Mouse (Mus musculus) liver, embryonic 16.5 days (tissue): Measurements from ENCODE around the gene Them5. TPM values are rescaled to one million over a fixed set of nuclear protein-coding genes. Genes with fewer than 3 reads are reported as not detected.

Source experiments
- ATAC-seq: fragments of 200-750 bp; cut with Nextera tagmentation; 2 replicates; pipeline ENCODE4 v1.8.0; 2017; ENCODE audit warnings: low read depth, mild to moderate bottlenecking, moderate number of reproducible peaks, moderate library complexity
- H3K27ac ChIP-seq: fragments of 300-500 bp; sonication (generic); 2 replicates; pipeline ENCODE4 v1.5.1; 2014; ENCODE audit warnings: mild to moderate bottlenecking, low read length
- H3K27me3 ChIP-seq: fragments of 300-500 bp; sonication (generic); 2 replicates; pipeline ENCODE4 v1.6.1; 2014; ENCODE audit warnings: low read depth, low read length, mixed read lengths; ENCODE audit not compliant: control insufficient read depth, insufficient read depth
- H3K36me3 ChIP-seq: fragments of 300-500 bp; sonication (generic); 2 replicates; pipeline ENCODE4 v1.6.1; 2014; ENCODE audit warnings: mild to moderate bottlenecking; ENCODE audit not compliant: control insufficient read depth, insufficient read depth
- H3K4me1 ChIP-seq: fragments of 300-500 bp; sonication (generic); 2 replicates; pipeline ENCODE4 v1.6.1; 2014; ENCODE audit warnings: low read depth, low read length, mixed read lengths; ENCODE audit not compliant: control insufficient read depth
- H3K4me2 ChIP-seq: fragments of 300-500 bp; sonication (generic); 2 replicates; pipeline ENCODE4 v1.6.1; 2014; ENCODE audit warnings: low read depth, low read length, mixed read lengths
- H3K4me3 ChIP-seq: fragments of 300-500 bp; sonication (generic); 2 replicates; pipeline ENCODE4 v1.5.1; 2014; ENCODE audit warnings: low read depth, mild to moderate bottlenecking, low read length
- H3K9ac ChIP-seq: fragments of 300-500 bp; sonication (generic); 2 replicates; pipeline ENCODE4 v1.6.1; 2014; ENCODE audit warnings: low read depth, low read length
- H3K9me3 ChIP-seq: fragments of 300-500 bp; sonication (generic); replicated peaks from 2 replicates; pipeline ENCODE4 v1.6.1; 2016; ENCODE audit warnings: low read length; ENCODE audit not compliant: control insufficient read depth
- WGBS: fragments of 180-500 bp; shearing (Covaris S2); extraction: QIAGEN DNeasy Blood & Tissue Kit; methylation state at CpG from one replicate; pipeline ENCODE4 v1.1.7; 2014; ENCODE audit not compliant: insufficient replicate concordance; 5-methylcytosine and 5-hydroxymethylcytosine counted together
- polyA plus RNA-seq: library from polyadenylated mRNA; unstranded; fragments of >200 nt; fragmentation: Nextera tagmentation; extraction: Ambion mirVana; gene quantifications from 2 replicates; pipeline ENCODE4 v1.2.1, GENCODE M21; 2015

Them5 gene
- polyA plus RNA-seq, 1 experiment from 2014 or later, result not detected

GRCm38 (mm10) chr3:94374636-94375035 is 32.7 kb downstream of the Them5 start:
- no peak overlapping the region for H3K9ac ChIP-seq
- no peak overlapping the region for H3K27ac ChIP-seq
- H3K4me3 ChIP-seq, result no peak overlapping the region
- H3K36me3 ChIP-seq, result no peaks in the 10 kb centered on the region
- H3K4me2 ChIP-seq, result no peak overlapping the region
- H3K9me3 ChIP-seq, result no peaks in the 10 kb centered on the region
- H3K4me1 ChIP-seq, result no peaks in the 10 kb centered on the region; the same call in none of the 2 replicates
- no peak for ATAC-seq
- no peaks in the 10 kb centered on the region; the same call in 1 of the 2 replicates for H3K27me3 ChIP-seq

GRCm38 (mm10) chr3:94375146-94375545 is 33.2 kb downstream of the Them5 start:
- H3K27me3 ChIP-seq, result no peaks in the 10 kb centered on the region; the same call in 1 of the 2 replicates
- no peaks in the 10 kb centered on the region for H3K36me3 ChIP-seq
- no peaks in the 10 kb centered on the region for H3K9me3 ChIP-seq
- H3K4me1 ChIP-seq, result no peaks in the 10 kb centered on the region; the same call in none of the 2 replicates
- 41% methylated on average over 2 of the region's 2 CpGs for WGBS
- H3K27ac ChIP-seq, result no peak overlapping the region
- no peak for ATAC-seq
- H3K4me3 ChIP-seq, result no peak overlapping the region
- H3K9ac ChIP-seq, result no peak overlapping the region
- no peak overlapping the region for H3K4me2 ChIP-seq

- H3K27me3 ChIP-seq, result no peaks in the 10 kb centered on the region; the same call in 1 of the 2 replicates
- no peak overlapping the region for H3K4me2 ChIP-seq
- H3K9ac ChIP-seq, result no peak overlapping the region
- no peak overlapping the region for H3K27ac ChIP-seq
- ATAC-seq, result no peak
- no peak overlapping the region for H3K4me3 ChIP-seq
- no peaks in the 10 kb centered on the region for H3K36me3 ChIP-seq
- H3K9me3 ChIP-seq, result no peaks in the 10 kb centered on the region
- WGBS, result 42% methylated on average over 5 of the region's 5 CpGs
- H3K4me1 ChIP-seq, result no peaks in the 10 kb centered on the region; the same call in none of the 2 replicates
Measured at GRCm38 (mm10) chr3:94375861-94376260, 34.0 kb downstream of the Them5 start.

- H3K4me1 ChIP-seq, result no peaks in the 10 kb centered on the region; the same call in none of the 2 replicates
- no peak for ATAC-seq
- no peak overlapping the region for H3K9ac ChIP-seq
- H3K9me3 ChIP-seq, result no peaks in the 10 kb centered on the region
- H3K4me2 ChIP-seq, result no peak overlapping the region
- 18% methylated on average over 13 of the region's 13 CpGs for WGBS
- H3K36me3 ChIP-seq, result no peaks in the 10 kb centered on the region
- H3K27ac ChIP-seq, result no peak overlapping the region
- H3K4me3 ChIP-seq, result no peak overlapping the region
- H3K27me3 ChIP-seq, result no peaks in the 10 kb centered on the region; the same call in 1 of the 2 replicates
Measured at GRCm38 (mm10) chr3:94377028-94377923, 35.4 kb downstream of the Them5 start.

- H3K27me3 ChIP-seq, result no peaks in the 10 kb centered on the region
- H3K36me3 ChIP-seq, result no peaks in the 10 kb centered on the region
- no peaks in the 10 kb centered on the region for H3K9me3 ChIP-seq
- no peaks in the 10 kb centered on the region for H3K4me1 ChIP-seq
- H3K4me3 ChIP-seq, result no peak overlapping the region
- no peak overlapping the region for H3K27ac ChIP-seq
- 25% methylated on average over 9 of the region's 9 CpGs for WGBS
- H3K4me2 ChIP-seq, result no peak overlapping the region
- no peak overlapping the region for H3K9ac ChIP-seq
- ATAC-seq, result no peak
Measured at GRCm38 (mm10) chr3:94379831-94380510, 38.1 kb downstream of the Them5 start.

- no peak for ATAC-seq
- Histone ChIP-seq H3K4me1 (no peaks in the 10 kb centered on the region), H3K9ac (no peak overlapping the region), H3K9me3 (no peaks in the 10 kb centered on the region), H3K4me3 (no peak overlapping the region), H3K36me3 (no peaks in the 10 kb centered on the region), H3K27ac (no peak overlapping the region), H3K27me3 (no peaks in the 10 kb centered on the region), H3K4me2 (no peak overlapping the region)
- WGBS, result 29% methylated on average over 5 of the region's 5 CpGs
Measured at GRCm38 (mm10) chr3:94382308-94382707, 40.4 kb downstream of the Them5 start.

- 50% methylated on average over 3 of the region's 3 CpGs for WGBS
- H3K4me2 ChIP-seq, result no peak overlapping the region
- H3K4me1 ChIP-seq, result no peaks in the 10 kb centered on the region
- H3K27me3 ChIP-seq, result no peaks in the 10 kb centered on the region
- H3K27ac ChIP-seq, result no peak overlapping the region
- no peak for ATAC-seq
- no peaks in the 10 kb centered on the region for H3K9me3 ChIP-seq
- H3K9ac ChIP-seq, result no peak overlapping the region
- H3K36me3 ChIP-seq, result no peaks in the 10 kb centered on the region
- H3K4me3 ChIP-seq, result no peak overlapping the region
Measured at GRCm38 (mm10) chr3:94383476-94383875, 41.6 kb downstream of the Them5 start.

GRCm38 (mm10) chr3:94386671-94387070 is 44.8 kb downstream of the Them5 start:
- Histone ChIP-seq H3K9me3 (no peaks in the 10 kb centered on the region), H3K36me3 (no peaks in the 10 kb centered on the region), H3K9ac (no peak overlapping the region), H3K27ac (no peak overlapping the region), H3K4me1 (no peaks in the 10 kb centered on the region), H3K27me3 (no peaks in the 10 kb centered on the region), H3K4me2 (no peak overlapping the region), H3K4me3 (no peak overlapping the region)
- ATAC-seq, result no peak
- 40% methylated on average over 4 of the region's 4 CpGs for WGBS

- Histone ChIP-seq H3K36me3 (no peaks in the 10 kb centered on the region), H3K4me1 (no peaks in the 10 kb centered on the region), H3K4me3 (no peak overlapping the region), H3K27me3 (no peaks in the 10 kb centered on the region), H3K27ac (no peak overlapping the region), H3K9me3 (no peaks in the 10 kb centered on the region), H3K4me2 (no peak overlapping the region), H3K9ac (no peak overlapping the region)
- 79% methylated on average over 10 of the region's 10 CpGs for WGBS
- ATAC-seq, result no peak
Measured at GRCm38 (mm10) chr3:94387391-94387790, 45.5 kb downstream of the Them5 start.
